Mouse (Mus musculus): Measurements from ENCODE around the gene Zeb2. TPM values are rescaled to one million over a fixed set of nuclear protein-coding genes. Genes with fewer than 3 reads are reported as not detected.

Zeb2 gene
- 10.2 TPM for polyA plus RNA-seq (2017; shearing (Covaris generic))

DNA sequence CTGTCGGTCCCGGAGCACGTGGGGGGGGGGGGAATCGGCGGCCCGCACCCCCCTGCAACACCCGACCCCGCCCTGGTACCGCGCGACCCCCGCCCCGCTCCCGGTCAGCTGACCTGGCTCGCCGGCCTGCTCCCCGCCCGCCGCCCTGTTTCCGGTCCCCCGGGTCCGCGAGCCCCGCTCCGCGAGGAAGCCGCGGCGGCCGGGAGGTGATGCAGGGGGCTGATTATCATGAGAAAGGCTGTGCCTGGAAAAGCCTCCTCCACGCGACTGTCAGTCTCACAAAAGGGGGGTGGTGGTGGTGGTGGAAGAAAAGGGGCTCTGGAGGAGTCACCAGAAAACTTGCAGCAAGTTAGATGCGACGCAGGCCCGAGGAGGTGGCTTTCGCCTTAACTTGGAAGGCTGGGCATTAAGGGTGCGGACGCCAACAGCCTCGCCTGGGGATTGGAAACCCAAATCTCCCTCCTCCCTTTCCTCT is at the start of gene Zeb2:
TSS of gene Zeb2 (minus strand) at position 309 of the 475 bp plus-strand sequence.

Other genes with a start within 250 kb of the Zeb2 start
- 19.6 TPM for gene Gtdc1, start 189.7 kb downstream of the Zeb2 start, polyA plus RNA-seq (2017; shearing (Covaris generic))